20 mouse cellular contexts compared by ENCODE assay signal in the genomic region with DNA sequence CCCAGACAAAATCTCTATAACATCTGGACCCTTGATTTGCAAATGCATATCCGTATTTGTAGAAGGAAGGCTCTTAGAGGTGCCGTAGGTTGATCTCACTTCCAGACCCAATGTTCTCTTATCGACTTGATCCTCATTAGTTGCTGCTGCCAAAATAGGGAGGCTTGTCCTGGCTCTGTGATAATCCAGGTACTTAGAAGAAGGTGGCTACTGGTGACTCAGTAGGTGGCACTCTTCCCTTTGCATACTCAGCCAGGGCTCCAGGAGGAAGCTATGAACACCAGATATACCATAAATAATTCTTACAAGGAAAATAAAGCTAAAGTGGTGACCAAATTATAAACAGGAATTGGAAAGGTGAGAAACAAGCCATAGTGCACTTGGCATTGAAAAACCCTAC. TPM values are rescaled to one million over a fixed set of nuclear protein-coding genes. Genes with fewer than 3 reads are reported as not detected.
DNase-seq lines count a peak whose midpoint lies in the region; ATAC-seq and TF ChIP-seq lines count a peak whose summit lies in the region.
"Had no signal": no experiment of that assay in that cellular context is flagged by ENCODE, and none has a peak within 500 bp of the region (broad histone marks: within the 10 kb centered on the region; RNA-seq: fewer than 3 reads in every experiment).

No protein-coding gene starts in this region.

- no peaks in the 10 kb centered on the region for H3K9me3 ChIP-seq in hindbrain, postnatal 0 days (ENCODE audit: low read length)
- no peaks in the 10 kb centered on the region for H3K9me3 ChIP-seq in hindbrain, embryonic 16.5 days (ENCODE audit: control insufficient read depth, low read length)
- no peaks in the 10 kb centered on the region for H3K9me3 ChIP-seq in lung, postnatal 0 days (ENCODE audit: low read length)
- H3K9me3 ChIP-seq in kidney, postnatal 0 days (replicated peaks; ENCODE audit: low read length), result no peaks in the 10 kb centered on the region
- H3K9me3 ChIP-seq: embryonic facial prominence, embryonic 13.5 days; forebrain, embryonic 10.5 days; heart, embryonic 12.5 days; intestine, embryonic 15.5 days; midbrain, embryonic 12.5 days; stomach, embryonic 15.5 days had no signal

- H3K27ac ChIP-seq in hindbrain, postnatal 0 days, result no peak overlapping the region
- no peak overlapping the region for H3K27ac ChIP-seq in hindbrain, embryonic 16.5 days (ENCODE audit: low read depth, low read length)
- no peak overlapping the region for H3K27ac ChIP-seq in lung, postnatal 0 days (ENCODE audit: low read length)
- H3K27ac ChIP-seq in kidney, postnatal 0 days, result no peak overlapping the region
- H3K27ac ChIP-seq: embryonic facial prominence, embryonic 13.5 days; forebrain, embryonic 10.5 days; intestine, embryonic 15.5 days; midbrain, embryonic 12.5 days; stomach, embryonic 15.5 days had no signal

- H3K9ac ChIP-seq in hindbrain, postnatal 0 days (replicated peaks; ENCODE audit: low read length), result no peak overlapping the region
- no peak overlapping the region for H3K9ac ChIP-seq in hindbrain, embryonic 16.5 days (ENCODE audit: low read depth, low read length)
- H3K9ac ChIP-seq in lung, postnatal 0 days (replicated peaks; ENCODE audit: low read depth), result no peak overlapping the region
- H3K9ac ChIP-seq in kidney, postnatal 0 days (ENCODE audit: low read depth, low read length), result no peak overlapping the region
- H3K9ac ChIP-seq: embryonic facial prominence, embryonic 13.5 days; heart, embryonic 12.5 days; intestine, embryonic 15.5 days; midbrain, embryonic 12.5 days; stomach, embryonic 15.5 days had no signal

- H3K27me3 ChIP-seq in hindbrain, postnatal 0 days (ENCODE audit: insufficient read depth, low read length), result peaks cover 59% of the 10 kb centered on the region
- peaks cover 22% of the 10 kb centered on the region for H3K27me3 ChIP-seq in hindbrain, embryonic 16.5 days (replicated peaks; ENCODE audit: control insufficient read depth, insufficient read depth, low read length)
- no peaks in the 10 kb centered on the region; the same call in 1 of the 2 replicates for H3K27me3 ChIP-seq in lung, postnatal 0 days (replicated peaks; ENCODE audit: insufficient read depth, low read length)
- H3K27me3 ChIP-seq in kidney, postnatal 0 days (ENCODE audit: insufficient read depth, low read length), result 0 out of 2 replicates have a peak, but pooled peaks cover 3% of the 10 kb centered on the region

- H3K4me2 ChIP-seq in hindbrain, postnatal 0 days (ENCODE audit: low read depth, low read length), result no peak overlapping the region
- no peak overlapping the region for H3K4me2 ChIP-seq in hindbrain, embryonic 16.5 days (ENCODE audit: low read length)
- H3K4me2 ChIP-seq in lung, postnatal 0 days (replicated peaks; ENCODE audit: low read depth, low read length), result no peak overlapping the region
- no peak overlapping the region for H3K4me2 ChIP-seq in kidney, postnatal 0 days (ENCODE audit: low read length)
- H3K4me2 ChIP-seq: embryonic facial prominence, embryonic 13.5 days; heart, embryonic 12.5 days; intestine, embryonic 15.5 days; midbrain, embryonic 12.5 days; stomach, embryonic 15.5 days had no signal

- peak; percentile 46 for DNase-seq in hindbrain, postnatal 0 days (ENCODE audit: low spot score)
- no peak for DNase-seq in lung, postnatal 0 days (ENCODE audit: low spot score)
- DNase-seq in lung, postnatal 10 days, result no peak
- peak; percentile 38 for DNase-seq in NIH3T3 (ENCODE audit: low read depth)
- peak; percentile 60 for DNase-seq in kidney, postnatal 0 days (ENCODE audit: low spot score)
- DNase-seq in cerebellum, postnatal 25 days, result no peak
- DNase-seq: cerebellum, postnatal 14 days; gastrocnemius, postnatal 36 days; heart, postnatal 36 days; liver; spleen, adult 18-20 months; thymus, postnatal 14 days had no signal

- 57% methylated on average over 3 of the region's 3 CpGs for WGBS in hindbrain, postnatal 0 days
- WGBS in hindbrain, embryonic 16.5 days, result 52% methylated on average over 3 of the region's 3 CpGs
- 33% methylated on average over 3 of the region's 3 CpGs for WGBS in lung, postnatal 0 days
- 55% methylated on average over 3 of the region's 3 CpGs for WGBS in kidney, postnatal 0 days

- TF ChIP-seq CTCF in hindbrain, postnatal 0 days (IDR thresholded peaks at IDR 0.05; ENCODE audit: low read depth), result peak; percentile 41
- TF ChIP-seq CTCF in lung, postnatal 0 days (IDR thresholded peaks at IDR 0.05), result peak; percentile 37
- peak; percentile 64 for TF ChIP-seq CTCF in kidney, postnatal 0 days (IDR thresholded peaks at IDR 0.05; ENCODE audit: low read depth)

- 0 out of 2 replicates have a peak, but pooled peaks cover 6% of the 10 kb centered on the region for H3K4me1 ChIP-seq in hindbrain, postnatal 0 days (ENCODE audit: insufficient read depth, low read length)
- peaks cover 3% of the 10 kb centered on the region; the same call in 1 of the 2 replicates for H3K4me1 ChIP-seq in hindbrain, embryonic 16.5 days (ENCODE audit: control insufficient read depth, insufficient read depth, low read depth, low read length)
- H3K4me1 ChIP-seq in lung, postnatal 0 days (ENCODE audit: insufficient read depth, low read depth, low read length), result peaks cover 11% of the 10 kb centered on the region; the same call in 1 of the 2 replicates
- peaks cover 8% of the 10 kb centered on the region; the same call in 1 of the 2 replicates for H3K4me1 ChIP-seq in kidney, postnatal 0 days (replicated peaks; ENCODE audit: insufficient read depth, low read length)

- H3K36me3 ChIP-seq in hindbrain, postnatal 0 days (ENCODE audit: insufficient read depth, low read length), result no peaks in the 10 kb centered on the region
- no peaks in the 10 kb centered on the region for H3K36me3 ChIP-seq in hindbrain, embryonic 16.5 days (ENCODE audit: control insufficient read depth, insufficient read depth, low read length)
- no peaks in the 10 kb centered on the region for H3K36me3 ChIP-seq in lung, postnatal 0 days (ENCODE audit: insufficient read depth, low read length)
- no peaks in the 10 kb centered on the region for H3K36me3 ChIP-seq in kidney, postnatal 0 days (ENCODE audit: insufficient read depth, low read length)
- H3K36me3 ChIP-seq: embryonic facial prominence, embryonic 13.5 days; forebrain, embryonic 10.5 days; heart, embryonic 12.5 days; intestine, embryonic 15.5 days; midbrain, embryonic 12.5 days; stomach, embryonic 15.5 days had no signal

- no peak overlapping the region for H3K4me3 ChIP-seq in hindbrain, postnatal 0 days (ENCODE audit: low read length)
- H3K4me3 ChIP-seq in hindbrain, embryonic 16.5 days (ENCODE audit: low read length), result no peak overlapping the region
- no peak overlapping the region for H3K4me3 ChIP-seq in lung, postnatal 0 days (ENCODE audit: low read depth, low read length)
- no peak overlapping the region for H3K4me3 ChIP-seq in kidney, postnatal 0 days (replicated peaks; ENCODE audit: low read depth, low read length)
- H3K4me3 ChIP-seq: embryonic facial prominence, embryonic 13.5 days; forebrain, embryonic 10.5 days; heart, embryonic 12.5 days; intestine, embryonic 15.5 days; midbrain, embryonic 12.5 days; stomach, embryonic 15.5 days had no signal

- no peak for ATAC-seq in hindbrain, postnatal 0 days
- ATAC-seq in hindbrain, embryonic 16.5 days, result no peak
- no peak for ATAC-seq in lung, postnatal 0 days
- no peak for ATAC-seq in kidney, postnatal 0 days (replicated peaks; ENCODE audit: low FRiP score, low read depth)
- ATAC-seq: CD4-positive, CD25-positive, alpha-beta regulatory T cell, adult 4 months; intestine, embryonic 15.5 days had no signal

- TF ChIP-seq EP300 in lung, postnatal 0 days (IDR thresholded peaks at IDR 0.05), result no peak

RNA-seq across cellular contexts. Expression of gene Skap2, which starts 3.6 kb away (rescaled TPM):
- 9.8 and 11.1 TPM in 2 replicates for total RNA-seq in hindbrain, postnatal 0 days (2014; rRNA removed)
- polyA plus RNA-seq in hindbrain, postnatal 0 days (2015; fragmentation: Nextera tagmentation; extraction: Ambion mirVana), result 28.1 TPM in 2 replicates
- polyA plus RNA-seq in hindbrain, embryonic 16.5 days (2015; fragmentation: Nextera tagmentation; extraction: Ambion mirVana), result 23.8 and 30.3 TPM in 2 replicates
- polyA plus RNA-seq in lung, postnatal 0 days (2015; fragmentation: Nextera tagmentation; extraction: Ambion mirVana), result 78.5 and 82.9 TPM in 2 replicates
- 35.6 and 37.0 TPM in 2 replicates for polyA plus RNA-seq in kidney, postnatal 0 days (2015; fragmentation: Nextera tagmentation; extraction: Ambion mirVana)

Comparison
In these comparisons a context has a peak if more than half of its experiments do, and no peak if none do; other contexts are left out.
1. DNase-seq: peak in hindbrain, postnatal 0 days (single experiment), NIH3T3 (single experiment) and kidney, postnatal 0 days (single experiment); none in lung, postnatal 0 days (single experiment), lung, postnatal 10 days (single experiment) and cerebellum, postnatal 25 days (0 of 2).
2. Peak in every context shown above with its lines, with median percentiles within 50 percentile points of each other: CTCF ChIP-seq.